ENCODE assay signal across 23 mouse cellular contexts in genomic region chr13:25838237-25838636, GRCm38 (mm10).
DNase-seq lines count a peak whose midpoint lies in the region; ATAC-seq and TF ChIP-seq lines count a peak whose summit lies in the region.
"Had no signal": no experiment of that assay in that cellular context is flagged by ENCODE, and none has a peak within 500 bp of the region (broad histone marks: within the 10 kb centered on the region; RNA-seq: fewer than 3 reads in every experiment).

No protein-coding gene starts in this region.

- no peaks in the 10 kb centered on the region for H3K36me3 ChIP-seq in forebrain, embryonic 14.5 days (ENCODE audit: control insufficient read depth, insufficient read depth, low read length)
- no peaks in the 10 kb centered on the region for H3K36me3 ChIP-seq in forebrain, embryonic 12.5 days (replicated peaks)
- no peaks in the 10 kb centered on the region for H3K36me3 ChIP-seq in midbrain, embryonic 11.5 days (ENCODE audit: control insufficient read depth, insufficient read depth, low read length)
- no peaks in the 10 kb centered on the region for H3K36me3 ChIP-seq in midbrain, embryonic 10.5 days
- H3K36me3 ChIP-seq in forebrain, postnatal 0 days (ENCODE audit: insufficient read depth) = no peaks in the 10 kb centered on the region
- H3K36me3 ChIP-seq: hindbrain, embryonic 10.5 days; hindbrain, embryonic 13.5 days; intestine, embryonic 15.5 days had no signal

- H3K9ac ChIP-seq in forebrain, embryonic 14.5 days (ENCODE audit: low read length) = no peak overlapping the region
- H3K9ac ChIP-seq in forebrain, embryonic 12.5 days = no peak overlapping the region
- H3K9ac ChIP-seq in midbrain, embryonic 11.5 days (ENCODE audit: low read length) = no peak overlapping the region
- no peak overlapping the region for H3K9ac ChIP-seq in forebrain, postnatal 0 days
- H3K9ac ChIP-seq: hindbrain, embryonic 13.5 days; intestine, embryonic 15.5 days had no signal

- TF ChIP-seq CTCF in forebrain, postnatal 0 days (IDR thresholded peaks at IDR 0.05; ENCODE audit: low read depth) = no peak

- ATAC-seq in forebrain, embryonic 14.5 days = peak; percentile 74
- ATAC-seq in forebrain, embryonic 12.5 days (ENCODE audit: low FRiP score) = no peak
- ATAC-seq in midbrain, embryonic 11.5 days (ENCODE audit: low FRiP score) = no peak
- ATAC-seq in forebrain, postnatal 0 days = peak; percentile 70
- ATAC-seq: hindbrain, embryonic 16.5 days; intestine, embryonic 15.5 days had no signal

- DNase-seq in forebrain, embryonic 14.5 days (ENCODE audit: low spot score) = peak; percentile 46
- DNase-seq in midbrain, embryonic 11.5 days (ENCODE audit: low spot score, missing footprints) = peak; percentile 44
- DNase-seq in midbrain, embryonic 10.5 days (ENCODE audit: low spot score) = no peak
- no peak for DNase-seq in forebrain, postnatal 0 days
- DNase-seq in urinary bladder, postnatal 10 days (ENCODE audit: low spot score) = no peak
- DNase-seq in lung, adult 18-20 months = no peak
- DNase-seq: adrenal gland, adult 2 months; adrenal gland, postnatal 14 days; B cell, adult 2 months; cerebellum, adult 18-20 months; cerebellum, adult 9-10 months; cerebellum, postnatal 14 days; gastrocnemius, adult 2 months; gastrocnemius, postnatal 14 days; heart, adult 11 months; heart, postnatal 36 days; kidney, adult 11 months had no signal

- no peak overlapping the region for H3K27ac ChIP-seq in forebrain, embryonic 14.5 days (ENCODE audit: low read depth, low read length)
- H3K27ac ChIP-seq in forebrain, embryonic 12.5 days = no peak overlapping the region
- no peak overlapping the region for H3K27ac ChIP-seq in midbrain, embryonic 11.5 days (ENCODE audit: low read depth, low read length)
- H3K27ac ChIP-seq in midbrain, embryonic 10.5 days (replicated peaks) = no peak overlapping the region
- H3K27ac ChIP-seq in forebrain, postnatal 0 days (ENCODE audit: low read depth, low read length) = no peak overlapping the region
- H3K27ac ChIP-seq: gastrocnemius, adult 2 months; hindbrain, embryonic 10.5 days; hindbrain, embryonic 13.5 days; intestine, embryonic 15.5 days had no signal

- H3K27me3 ChIP-seq in forebrain, embryonic 14.5 days (replicated peaks; ENCODE audit: control insufficient read depth, insufficient read depth, low read length) = no peaks in the 10 kb centered on the region
- H3K27me3 ChIP-seq in forebrain, embryonic 12.5 days = no peaks in the 10 kb centered on the region
- no peaks in the 10 kb centered on the region for H3K27me3 ChIP-seq in midbrain, embryonic 11.5 days (ENCODE audit: control insufficient read depth, insufficient read depth, low read length)
- no peaks in the 10 kb centered on the region for H3K27me3 ChIP-seq in midbrain, embryonic 10.5 days (ENCODE audit: low read depth, poor library complexity, severe bottlenecking)
- H3K27me3 ChIP-seq in forebrain, postnatal 0 days (ENCODE audit: insufficient read depth, low read length) = no peaks in the 10 kb centered on the region
- H3K27me3 ChIP-seq: hindbrain, embryonic 13.5 days; intestine, embryonic 15.5 days had no signal

- no peak overlapping the region for H3K4me2 ChIP-seq in forebrain, embryonic 14.5 days (ENCODE audit: low read length)
- H3K4me2 ChIP-seq in forebrain, embryonic 12.5 days = no peak overlapping the region
- H3K4me2 ChIP-seq in midbrain, embryonic 11.5 days = no peak overlapping the region
- H3K4me2 ChIP-seq in forebrain, postnatal 0 days (ENCODE audit: low read depth) = no peak overlapping the region
- H3K4me2 ChIP-seq: heart, embryonic 11.5 days; hindbrain, embryonic 13.5 days; intestine, embryonic 15.5 days had no signal

- no peaks in the 10 kb centered on the region for H3K9me3 ChIP-seq in forebrain, embryonic 14.5 days (replicated peaks; ENCODE audit: control insufficient read depth, low read length)
- no peaks in the 10 kb centered on the region for H3K9me3 ChIP-seq in forebrain, embryonic 12.5 days
- no peaks in the 10 kb centered on the region for H3K9me3 ChIP-seq in midbrain, embryonic 11.5 days (ENCODE audit: control insufficient read depth, low read length)
- H3K9me3 ChIP-seq in midbrain, embryonic 10.5 days (replicated peaks) = no peaks in the 10 kb centered on the region; the same call in 1 of the 2 replicates
- H3K9me3 ChIP-seq in forebrain, postnatal 0 days (ENCODE audit: low read length) = no peaks in the 10 kb centered on the region
- H3K9me3 ChIP-seq: hindbrain, embryonic 10.5 days; hindbrain, embryonic 13.5 days; intestine, embryonic 15.5 days had no signal

- 73% methylated on average over 4 of the region's 4 CpGs for WGBS in forebrain, embryonic 14.5 days
- WGBS in forebrain, embryonic 12.5 days = 78% methylated on average over 4 of the region's 4 CpGs
- WGBS in midbrain, embryonic 11.5 days = 81% methylated on average over 4 of the region's 4 CpGs
- WGBS in midbrain, embryonic 10.5 days = 89% methylated on average over 4 of the region's 4 CpGs
- WGBS in forebrain, postnatal 0 days = 72% methylated on average over 4 of the region's 4 CpGs

- H3K4me1 ChIP-seq in forebrain, embryonic 14.5 days (ENCODE audit: control insufficient read depth, insufficient read depth, low read length) = no peaks in the 10 kb centered on the region
- H3K4me1 ChIP-seq in forebrain, embryonic 12.5 days = no peaks in the 10 kb centered on the region
- H3K4me1 ChIP-seq in midbrain, embryonic 11.5 days (ENCODE audit: control insufficient read depth, insufficient read depth, low read length) = no peaks in the 10 kb centered on the region
- H3K4me1 ChIP-seq in midbrain, embryonic 10.5 days = no peaks in the 10 kb centered on the region
- no peaks in the 10 kb centered on the region for H3K4me1 ChIP-seq in forebrain, postnatal 0 days (ENCODE audit: insufficient read depth)
- H3K4me1 ChIP-seq: hindbrain, embryonic 10.5 days; hindbrain, embryonic 13.5 days; intestine, embryonic 15.5 days had no signal

- no peak overlapping the region for H3K4me3 ChIP-seq in forebrain, embryonic 14.5 days (ENCODE audit: low read depth, low read length)
- H3K4me3 ChIP-seq in forebrain, embryonic 12.5 days (replicated peaks) = no peak overlapping the region
- H3K4me3 ChIP-seq in midbrain, embryonic 11.5 days (ENCODE audit: low read depth, low read length) = no peak overlapping the region
- no peak overlapping the region for H3K4me3 ChIP-seq in midbrain, embryonic 10.5 days
- no peak overlapping the region for H3K4me3 ChIP-seq in forebrain, postnatal 0 days (ENCODE audit: low read depth, low read length)
- H3K4me3 ChIP-seq: gastrocnemius, adult 2 months; hindbrain, embryonic 10.5 days; hindbrain, embryonic 13.5 days; intestine, embryonic 15.5 days had no signal

Comparison
In these comparisons a context has a peak if more than half of its experiments do, and no peak if none do; other contexts are left out.
1. ATAC-seq: peak in forebrain, embryonic 14.5 days (single experiment) and forebrain, postnatal 0 days (single experiment); none in forebrain, embryonic 12.5 days (single experiment) and midbrain, embryonic 11.5 days (single experiment).
2. DNase-seq: peak in forebrain, embryonic 14.5 days (single experiment) and midbrain, embryonic 11.5 days (single experiment); none in midbrain, embryonic 10.5 days (single experiment), forebrain, postnatal 0 days (single experiment), urinary bladder, postnatal 10 days (single experiment) and lung, adult 18-20 months (0 of 2).